Mouse (Mus musculus): Measurements from ENCODE around the gene Zfp652.

GRCm38 (mm10) chr11:95689544-95689943 lies 22.9 kb upstream of the Zfp652 start:
- TF ChIP-seq CTCF (IDR thresholded peaks at IDR 0.05; ENCODE audit: insufficient read depth, low read length) (no peak), POLR2A (IDR thresholded peaks at IDR 0.05; ENCODE audit: borderline replicate concordance, extremely low read depth, low read depth, low read length) (no peak)

Data from lung, adult 2 months (tissue).